Mouse (Mus musculus) midbrain, embryonic 16.5 days (tissue): ENCODE data around the gene Plxdc1. TPM values are rescaled to one million over a fixed set of nuclear protein-coding genes. Genes with fewer than 3 reads are reported as not detected.

Experiments used
- ATAC-seq: fragments of 200-750 bp; cut with Nextera tagmentation; 2 replicates; pipeline ENCODE4 v1.8.0; 2017; ENCODE audit warnings: moderate TSS enrichment
- H3K27ac ChIP-seq: fragments of 300-500 bp; sonication (generic); 2 replicates; pipeline ENCODE4 v1.5.1; 2014; ENCODE audit warnings: mild to moderate bottlenecking, low read length, mixed read lengths
- H3K27me3 ChIP-seq: fragments of 300-500 bp; sonication (generic); 2 replicates; pipeline ENCODE4 v1.6.1; 2014; ENCODE audit warnings: low read depth, low read length, mixed read lengths; ENCODE audit not compliant: control insufficient read depth, insufficient read depth
- H3K36me3 ChIP-seq: fragments of 300-500 bp; sonication (generic); 2 replicates; pipeline ENCODE4 v1.6.1; 2014; ENCODE audit warnings: mild to moderate bottlenecking, low read length, moderate library complexity, mixed read lengths; ENCODE audit not compliant: control insufficient read depth, insufficient read depth
- H3K4me1 ChIP-seq: fragments of 300-500 bp; sonication (generic); 2 replicates; pipeline ENCODE4 v1.6.1; 2014; ENCODE audit warnings: mild to moderate bottlenecking, low read length, mixed read lengths; ENCODE audit not compliant: control insufficient read depth, insufficient read depth
- H3K4me2 ChIP-seq: fragments of 300-500 bp; sonication (generic); 2 replicates; pipeline ENCODE4 v1.6.1; 2014; ENCODE audit warnings: mild to moderate bottlenecking, low read length, mixed read lengths
- H3K4me3 ChIP-seq: fragments of 300-500 bp; sonication (generic); 2 replicates; pipeline ENCODE4 v1.5.1; 2014; ENCODE audit warnings: low read depth, mild to moderate bottlenecking, low read length, moderate library complexity, mixed read lengths
- H3K9ac ChIP-seq: fragments of 300-500 bp; sonication (generic); 2 replicates; pipeline ENCODE4 v1.6.1; 2014; ENCODE audit warnings: low read depth, low read length, mixed read lengths
- H3K9me3 ChIP-seq: fragments of 300-500 bp; sonication (generic); replicated peaks from 2 replicates; pipeline ENCODE4 v1.6.1; 2014; ENCODE audit warnings: mild to moderate bottlenecking, low read length, mixed read lengths; ENCODE audit not compliant: control insufficient read depth, poor library complexity, severe bottlenecking
- WGBS: fragments of 180-500 bp; shearing (Covaris S2); extraction: QIAGEN DNeasy Blood & Tissue Kit; methylation state at CpG from one replicate; pipeline ENCODE4 v1.1.7; 2014; 5-methylcytosine and 5-hydroxymethylcytosine counted together
- polyA plus RNA-seq: library from polyadenylated mRNA; unstranded; fragments of >200 nt; fragmentation: Nextera tagmentation; extraction: Ambion mirVana; gene quantifications from 2 replicates; pipeline ENCODE4 v1.2.1, GENCODE M21; 2015

Plxdc1 gene
- polyA plus RNA-seq, 1 experiment from 2014 or later, result 3.1 TPM

GRCm38 (mm10) chr11:98005076-98005475, 18.8 kb upstream of the Plxdc1 start:
- Histone ChIP-seq H3K27ac (no peak overlapping the region), H3K4me3 (no peak overlapping the region), H3K36me3 (peaks cover 35% of the 10 kb centered on the region), H3K9ac (no peak overlapping the region), H3K4me2 (no peak overlapping the region), H3K4me1 (no peaks in the 10 kb centered on the region), H3K27me3 (no peaks in the 10 kb centered on the region), H3K9me3 (no peaks in the 10 kb centered on the region)
- 54% methylated on average over 13 of the region's 13 CpGs for WGBS
- ATAC-seq, result no peak

GRCm38 (mm10) chr11:98004161-98004560, 17.9 kb upstream of the Plxdc1 start:
- no peaks in the 10 kb centered on the region for H3K9me3 ChIP-seq
- 70% methylated on average over 8 of the region's 8 CpGs for WGBS
- H3K36me3 ChIP-seq, result peaks cover 28% of the 10 kb centered on the region
- no peaks in the 10 kb centered on the region; the same call in 1 of the 2 replicates for H3K4me1 ChIP-seq
- no peak overlapping the region for H3K4me2 ChIP-seq
- 0 out of 2 replicates have a peak overlapping the region, but pooled peaks have one; percentile 19 for H3K27ac ChIP-seq
- no peak overlapping the region for H3K4me3 ChIP-seq
- no peak overlapping the region for H3K9ac ChIP-seq
- no peaks in the 10 kb centered on the region for H3K27me3 ChIP-seq
- ATAC-seq, result no peak

GRCm38 (mm10) chr11:98003171-98003671, 17.0 kb upstream of the Plxdc1 start:
- WGBS, result 33% methylated on average over 17 of the region's 17 CpGs
- H3K9me3 ChIP-seq, result no peaks in the 10 kb centered on the region
- no peaks in the 10 kb centered on the region; the same call in 1 of the 2 replicates for H3K4me1 ChIP-seq
- H3K36me3 ChIP-seq, result peaks cover 28% of the 10 kb centered on the region
- ATAC-seq, result no peak
- no peak overlapping the region for H3K4me2 ChIP-seq
- no peaks in the 10 kb centered on the region for H3K27me3 ChIP-seq
- no peak overlapping the region for H3K27ac ChIP-seq
- H3K4me3 ChIP-seq, result no peak overlapping the region
- H3K9ac ChIP-seq, result no peak overlapping the region

- Histone ChIP-seq H3K4me1 (no peaks in the 10 kb centered on the region; the same call in 1 of the 2 replicates), H3K9ac (no peak overlapping the region), H3K4me2 (no peak overlapping the region), H3K9me3 (no peaks in the 10 kb centered on the region), H3K27me3 (no peaks in the 10 kb centered on the region), H3K36me3 (peaks cover 26% of the 10 kb centered on the region), H3K27ac (no peak overlapping the region), H3K4me3 (no peak overlapping the region)
- 11% methylated on average over 12 of the region's 12 CpGs for WGBS
- ATAC-seq, result no peak
Measured at GRCm38 (mm10) chr11:98002627-98003026, 16.4 kb upstream of the Plxdc1 start.

GRCm38 (mm10) chr11:98001986-98002385, 15.7 kb upstream of the Plxdc1 start:
- WGBS, result 57% methylated on average over 6 of the region's 6 CpGs
- H3K9me3 ChIP-seq, result no peaks in the 10 kb centered on the region

GRCm38 (mm10) chr11:98001351-98001824, 15.1 kb upstream of the Plxdc1 start:
- H3K4me2 ChIP-seq, result no peak overlapping the region
- no peaks in the 10 kb centered on the region for H3K27me3 ChIP-seq
- no peaks in the 10 kb centered on the region; the same call in 1 of the 2 replicates for H3K4me1 ChIP-seq
- H3K9me3 ChIP-seq, result no peaks in the 10 kb centered on the region
- H3K4me3 ChIP-seq, result no peak overlapping the region
- peaks cover 18% of the 10 kb centered on the region for H3K36me3 ChIP-seq
- ATAC-seq, result no peak
- no peak overlapping the region; the same call in 1 of the 2 replicates for H3K9ac ChIP-seq
- WGBS, result 32% methylated on average over 11 of the region's 11 CpGs
- H3K27ac ChIP-seq, result no peak overlapping the region

More at GRCm38 (mm10) chr11:98001986-98002385, 15.7 kb upstream of the Plxdc1 start:
- no peak for ATAC-seq
- Histone ChIP-seq H3K27ac (no peak overlapping the region), H3K36me3 (peaks cover 22% of the 10 kb centered on the region), H3K27me3 (no peaks in the 10 kb centered on the region), H3K4me2 (no peak overlapping the region), H3K4me3 (no peak overlapping the region), H3K4me1 (no peaks in the 10 kb centered on the region; the same call in 1 of the 2 replicates), H3K9ac (no peak overlapping the region)

- 50% methylated on average over 7 of the region's 7 CpGs for WGBS
- no peak for ATAC-seq
- no peaks in the 10 kb centered on the region; the same call in 1 of the 2 replicates for H3K27me3 ChIP-seq
- H3K36me3 ChIP-seq, result peaks cover 15% of the 10 kb centered on the region
- H3K4me2 ChIP-seq, result no peak overlapping the region
- no peak overlapping the region for H3K27ac ChIP-seq
- H3K9ac ChIP-seq, result no peak overlapping the region
- no peak overlapping the region for H3K4me3 ChIP-seq
- peaks cover 4% of the 10 kb centered on the region; the same call in 1 of the 2 replicates for H3K4me1 ChIP-seq
- H3K9me3 ChIP-seq, result no peaks in the 10 kb centered on the region
Measured at GRCm38 (mm10) chr11:98000378-98001140, 14.3 kb upstream of the Plxdc1 start.

GRCm38 (mm10) chr11:97999748-98000147, 13.5 kb upstream of the Plxdc1 start:
- Histone ChIP-seq H3K27me3 (no peaks in the 10 kb centered on the region; the same call in 1 of the 2 replicates), H3K4me1 (peaks cover 10% of the 10 kb centered on the region; the same call in 1 of the 2 replicates), H3K27ac (no peak overlapping the region), H3K36me3 (peaks cover 8% of the 10 kb centered on the region), H3K4me3 (no peak overlapping the region), H3K4me2 (no peak overlapping the region), H3K9me3 (no peaks in the 10 kb centered on the region), H3K9ac (no peak overlapping the region)
- no peak for ATAC-seq
- WGBS, result 77% methylated on average over 5 of the region's 5 CpGs
